Comparison of ENCODE assay signal across 8 mouse cellular contexts in the genomic region with DNA sequence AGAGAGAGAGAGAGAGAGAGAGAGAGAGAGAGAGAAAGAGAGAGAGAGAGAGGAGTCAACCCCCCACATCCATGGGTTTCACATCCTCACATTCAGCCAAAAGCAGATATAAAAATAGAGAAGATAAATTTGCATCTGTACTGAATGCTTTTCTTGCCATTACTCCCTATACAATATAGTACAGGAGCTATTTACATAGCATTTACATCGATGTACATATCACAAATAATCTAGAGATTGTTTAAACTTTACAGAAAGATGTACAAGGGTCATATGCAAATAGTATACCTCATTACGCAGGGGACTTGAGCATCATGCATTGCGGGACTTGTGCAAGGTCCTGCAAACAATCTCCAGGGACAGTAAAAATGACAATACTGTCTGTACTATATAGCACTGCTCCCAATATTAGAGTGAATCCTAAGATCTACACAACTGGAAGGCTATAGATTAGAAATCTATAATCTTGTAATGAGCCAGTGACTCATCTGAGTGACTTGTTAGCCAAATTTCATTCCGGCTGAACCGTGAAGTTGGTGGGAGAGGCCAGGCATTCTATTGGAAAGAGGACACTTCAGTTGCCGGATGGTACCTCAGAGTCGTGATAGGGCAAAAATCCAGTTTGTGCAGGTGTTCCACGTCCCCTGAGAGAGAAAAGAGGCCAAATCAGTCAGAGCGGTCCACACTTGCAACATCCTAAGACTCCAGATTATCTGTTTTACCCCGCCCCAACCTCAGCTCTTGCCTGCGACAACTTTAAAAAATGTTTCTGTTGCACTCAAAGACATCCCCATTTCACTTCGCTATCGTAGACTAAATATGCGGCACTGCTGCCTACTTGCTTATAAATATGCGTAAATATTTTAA. TPM values are rescaled to one million over a fixed set of nuclear protein-coding genes. Genes with fewer than 3 reads are reported as not detected.
A peak's percentile ranks its signal among the peaks of the same experiment; 100 is the strongest.
DNase-seq lines count a peak whose midpoint lies in the region; ATAC-seq and TF ChIP-seq lines count a peak whose summit lies in the region.

No protein-coding gene starts in this region.

- no peak for DNase-seq in heart, adult 9 months (ENCODE audit: low spot score in 2 of 2)
- DNase-seq in G1E (ENCODE audit: low spot score), result no peak
- DNase-seq in forebrain, postnatal 0 days, result peak; percentile 14
- DNase-seq in liver, embryonic 14.5 days (ENCODE audit: low read depth in 3 of 3, low spot score in 3 of 3), result peak in 1 of 3 experiments; percentile 26
- peak; percentile 32 for DNase-seq in thymus, postnatal 25 days
- DNase-seq in right cerebral cortex, postnatal 10 days (ENCODE audit: low spot score in 2 of 2), result no peak
- DNase-seq in adrenal gland, postnatal 10 days, result no peak

- H3K36me3 ChIP-seq in heart, embryonic 12.5 days, result 0 out of 2 replicates have a peak, but pooled peaks cover 2% of the 10 kb centered on the region
- H3K36me3 ChIP-seq in G1E (replicated peaks), result peaks cover 26% of the 10 kb centered on the region
- H3K36me3 ChIP-seq in forebrain, postnatal 0 days (ENCODE audit: insufficient read depth), result no peaks in the 10 kb centered on the region
- no peaks in the 10 kb centered on the region for H3K36me3 ChIP-seq in liver, embryonic 14.5 days (replicated peaks; ENCODE audit: control insufficient read depth, insufficient read depth, low read depth)

- no peak for ATAC-seq in heart, embryonic 12.5 days (ENCODE audit: insufficient number of reproducible peaks, low FRiP score)
- ATAC-seq in G1E (ENCODE audit: extremely low read depth, insufficient number of reproducible peaks, low FRiP score, poor library complexity, severe bottlenecking), result no peak
- ATAC-seq in forebrain, postnatal 0 days, result no peak
- ATAC-seq in liver, embryonic 14.5 days (ENCODE audit: insufficient read depth), result no peak

- H3K27me3 ChIP-seq in heart, embryonic 12.5 days (replicated peaks), result no peaks in the 10 kb centered on the region
- no peaks in the 10 kb centered on the region for H3K27me3 ChIP-seq in G1E (ENCODE audit: insufficient read depth, low read length)
- no peaks in the 10 kb centered on the region for H3K27me3 ChIP-seq in forebrain, postnatal 0 days (ENCODE audit: insufficient read depth, low read length)
- no peaks in the 10 kb centered on the region for H3K27me3 ChIP-seq in liver, embryonic 14.5 days (ENCODE audit: control insufficient read depth, insufficient read depth, low read length)

- H3K9ac ChIP-seq in heart, embryonic 12.5 days, result peak overlapping the region; percentile 82
- H3K9ac ChIP-seq in forebrain, postnatal 0 days, result peak overlapping the region; percentile 99
- H3K9ac ChIP-seq in liver, embryonic 14.5 days (replicated peaks), result peak overlapping the region; percentile 99

- TF ChIP-seq CTCF in G1E (IDR thresholded peaks at IDR 0.05; ENCODE audit: low read depth, low read length), result no peak
- TF ChIP-seq CTCF in forebrain, postnatal 0 days (IDR thresholded peaks at IDR 0.05; ENCODE audit: low read depth), result no peak
- no peak for TF ChIP-seq CTCF in liver, embryonic 14.5 days (IDR thresholded peaks at IDR 0.05; ENCODE audit: low read depth)

- H3K9me3 ChIP-seq in heart, embryonic 12.5 days (replicated peaks), result no peaks in the 10 kb centered on the region
- H3K9me3 ChIP-seq in G1E (replicated peaks), result no peaks in the 10 kb centered on the region
- H3K9me3 ChIP-seq in forebrain, postnatal 0 days (ENCODE audit: low read length), result no peaks in the 10 kb centered on the region
- H3K9me3 ChIP-seq in liver, embryonic 14.5 days (ENCODE audit: control insufficient read depth, low read length), result no peaks in the 10 kb centered on the region

- no peak overlapping the region for H3K27ac ChIP-seq in heart, embryonic 12.5 days (ENCODE audit: poor library complexity, severe bottlenecking)
- no peak overlapping the region for H3K27ac ChIP-seq in forebrain, postnatal 0 days (ENCODE audit: low read depth, low read length)
- peak overlapping the region; percentile 99 for H3K27ac ChIP-seq in liver, embryonic 14.5 days

- H3K4me2 ChIP-seq in heart, embryonic 12.5 days, result peak overlapping the region; percentile 78
- H3K4me2 ChIP-seq in forebrain, postnatal 0 days (ENCODE audit: low read depth), result peak overlapping the region; percentile 57
- peak overlapping the region; percentile 98 for H3K4me2 ChIP-seq in liver, embryonic 14.5 days (ENCODE audit: low read depth)

- TF ChIP-seq EP300 in liver, embryonic 14.5 days (IDR thresholded peaks at IDR 0.05; ENCODE audit: low read depth), result no peak

- H3K4me1 ChIP-seq in heart, embryonic 12.5 days (replicated peaks), result peaks cover 7% of the 10 kb centered on the region; the same call in 1 of the 2 replicates
- H3K4me1 ChIP-seq in G1E (ENCODE audit: insufficient read depth, low read depth, low read length), result peaks cover 30% of the 10 kb centered on the region
- H3K4me1 ChIP-seq in forebrain, postnatal 0 days (ENCODE audit: insufficient read depth), result no peaks in the 10 kb centered on the region
- H3K4me1 ChIP-seq in liver, embryonic 14.5 days (replicated peaks; ENCODE audit: control insufficient read depth in 2 of 2, insufficient read depth in 2 of 2, low read length in 1 of 2), result peaks cover 9% of the 10 kb centered on the region in 2 experiments

- H3K4me3 ChIP-seq in heart, embryonic 12.5 days, result peak overlapping the region; percentile 58
- H3K4me3 ChIP-seq in G1E (ENCODE audit: low read depth, low read length), result peak overlapping the region; percentile 84
- peak overlapping the region; percentile 77 for H3K4me3 ChIP-seq in forebrain, postnatal 0 days (ENCODE audit: low read depth, low read length)
- H3K4me3 ChIP-seq in liver, embryonic 14.5 days (ENCODE audit: insufficient read depth in 1 of 2, low read depth in 2 of 2, low read length in 2 of 2), result peak overlapping the region; percentile 62 to 80

- 51% methylated on average over 15 of the region's 15 CpGs for WGBS in heart, embryonic 12.5 days
- 54% methylated on average over 15 of the region's 15 CpGs for WGBS in forebrain, postnatal 0 days
- 38% methylated on average over 15 of the region's 15 CpGs for WGBS in liver, embryonic 14.5 days (ENCODE audit: insufficient replicate concordance)

RNA-seq across cellular contexts. Expression of a gene that starts 1.6 kb away (rescaled TPM):
- polyA plus RNA-seq in heart, embryonic 12.5 days (2016; fragmentation: Nextera tagmentation; extraction: Ambion mirVana), result 9.0 and 10.2 TPM in 2 replicates
- 22.5 and 25.0 TPM in 2 replicates for total RNA-seq in G1E (2014; fragmentation: Nextera tagmentation)
- 11.2 and 11.7 TPM in 2 replicates for total RNA-seq in G1E (2017)
- 2.3 and 3.5 TPM in 2 replicates for polyA plus RNA-seq in G1E (2012)
- 33.2 and 34.5 TPM in 2 replicates for total RNA-seq in forebrain, postnatal 0 days (2014; rRNA removed)
- 38.6 and 42.7 TPM in 2 replicates for polyA plus RNA-seq in forebrain, postnatal 0 days (2015; fragmentation: Nextera tagmentation; extraction: Ambion mirVana)
- 4.4 and 4.7 TPM in 2 replicates for polyA plus RNA-seq in liver, embryonic 14.5 days (2012; rRNA removed)
- 4.4 and 4.9 TPM in 2 replicates for polyA plus RNA-seq in liver, embryonic 14.5 days (2014; fragmentation: Nextera tagmentation; extraction: Ambion mirVana)
- 10 to 100 TPM in 1 of 2 experiments, 1 to 10 TPM in 1; 7.9 to 11.1 TPM for total RNA-seq in adrenal gland, postnatal 10 days (2021)

RNA-seq across cellular contexts. Expression of a gene that starts 23.4 kb away (rescaled TPM):
- polyA plus RNA-seq in heart, embryonic 12.5 days (2016; fragmentation: Nextera tagmentation; extraction: Ambion mirVana), result 16.8 and 17.4 TPM in 2 replicates
- 88.0 and 88.8 TPM in 2 replicates for total RNA-seq in G1E (2014; fragmentation: Nextera tagmentation)
- total RNA-seq in G1E (2017), result 79.3 and 87.1 TPM in 2 replicates
- 34.6 and 34.8 TPM in 2 replicates for polyA plus RNA-seq in G1E (2012)
- 89.0 and 102 TPM in 2 replicates for total RNA-seq in forebrain, postnatal 0 days (2014; rRNA removed)
- polyA plus RNA-seq in forebrain, postnatal 0 days (2015; fragmentation: Nextera tagmentation; extraction: Ambion mirVana), result 36.0 and 44.0 TPM in 2 replicates
- 8.4 and 12.2 TPM in 2 replicates for polyA plus RNA-seq in liver, embryonic 14.5 days (2012; rRNA removed)
- polyA plus RNA-seq in liver, embryonic 14.5 days (2014; fragmentation: Nextera tagmentation; extraction: Ambion mirVana), result 11.7 and 12.6 TPM in 2 replicates
- total RNA-seq in adrenal gland, postnatal 10 days (2021), result 10 to 100 TPM; 46.2 TPM

Comparison
In these comparisons a context has a peak if more than half of its experiments do, and no peak if none do; other contexts are left out.
1. DNase-seq: peak in forebrain, postnatal 0 days (single experiment) and thymus, postnatal 25 days (single experiment); none in heart, adult 9 months (0 of 2), G1E (single experiment), right cerebral cortex, postnatal 10 days (0 of 2) and adrenal gland, postnatal 10 days (single experiment).
2. Peak in every context shown above with its lines, with median percentiles within 50 percentile points of each other: H3K4me2 ChIP-seq, H3K4me3 ChIP-seq and H3K9ac ChIP-seq.